Mouse (Mus musculus) kidney, postnatal 0 days (tissue): ENCODE measurements around the gene Rassf8. TPM values are rescaled to one million over a fixed set of nuclear protein-coding genes. Genes with fewer than 3 reads are reported as not detected.

ENCODE experiments used
- ATAC-seq: fragments of 200-750 bp; cut with Nextera tagmentation; replicated peaks from 2 replicates; pipeline ENCODE4 v1.8.0; 2017; ENCODE audit warnings: low read depth, moderate number of reproducible peaks, moderate TSS enrichment, moderate library complexity; ENCODE audit not compliant: low FRiP score
- DNase-seq: peaks from one replicate; pipeline ENCODE4 v3.0.0-alpha.2; 2016; ENCODE audit warnings: low spot score
- H3K27ac ChIP-seq: fragments of 300-500 bp; sonication (generic); 2 replicates; pipeline ENCODE4 v1.5.1; 2014; ENCODE audit warnings: mild to moderate bottlenecking
- H3K27me3 ChIP-seq: fragments of 300-500 bp; sonication (generic); 2 replicates; pipeline ENCODE4 v1.6.1; 2014; ENCODE audit warnings: low read length, mixed read lengths; ENCODE audit not compliant: insufficient read depth
- H3K36me3 ChIP-seq: fragments of 300-500 bp; sonication (generic); 2 replicates; pipeline ENCODE4 v1.6.1; 2014; ENCODE audit warnings: low read length, mixed read lengths; ENCODE audit not compliant: insufficient read depth
- H3K4me1 ChIP-seq: fragments of 300-500 bp; sonication (generic); replicated peaks from 2 replicates; pipeline ENCODE4 v1.6.1; 2014; ENCODE audit warnings: antibody characterized with exemption, low read length, mixed read lengths; ENCODE audit not compliant: insufficient read depth
- H3K4me2 ChIP-seq: fragments of 300-500 bp; sonication (generic); 2 replicates; pipeline ENCODE4 v1.6.1; 2014; ENCODE audit warnings: mild to moderate bottlenecking, low read length, moderate library complexity, mixed read lengths
- H3K4me3 ChIP-seq: fragments of 300-500 bp; sonication (generic); replicated peaks from 2 replicates; pipeline ENCODE4 v1.5.1; 2014; ENCODE audit warnings: low read depth, low read length
- H3K9ac ChIP-seq: fragments of 300-500 bp; sonication (generic); 2 replicates; pipeline ENCODE4 v1.6.1; 2014; ENCODE audit warnings: low read depth, low read length
- H3K9me3 ChIP-seq: fragments of 300-500 bp; sonication (generic); replicated peaks from 2 replicates; pipeline ENCODE4 v1.6.1; 2016; ENCODE audit warnings: low read length, inconsistent platforms, mixed read lengths
- CTCF ChIP-seq: IDR thresholded peaks from 2 replicates; pipeline ENCODE4 v1.5.1; 2016; ENCODE audit warnings: antibody characterized with exemption, low read depth, mild to moderate bottlenecking, moderate library complexity
- WGBS: fragments of 180-500 bp; shearing (Covaris S2); extraction: QIAGEN DNeasy Blood & Tissue Kit; methylation state at CpG from one replicate; pipeline ENCODE4 v1.1.7; 2014; 5-methylcytosine and 5-hydroxymethylcytosine counted together
- polyA plus RNA-seq: library from polyadenylated mRNA; unstranded; fragments of >200 nt; fragmentation: Nextera tagmentation; extraction: Ambion mirVana; gene quantifications from 2 replicates; pipeline ENCODE4 v1.2.1, GENCODE M21; 2015

Rassf8 gene
- polyA plus RNA-seq, 1 experiment from 2014 or later = 10.3 TPM

- Histone ChIP-seq H3K9me3 (no peaks in the 10 kb centered on the region), H3K27me3 (no peaks in the 10 kb centered on the region), H3K9ac (no peak overlapping the region), H3K27ac (no peak overlapping the region), H3K4me2 (no peak overlapping the region), H3K4me3 (no peak overlapping the region), H3K4me1 (no peaks in the 10 kb centered on the region; the same call in 1 of the 2 replicates), H3K36me3 (0 out of 2 replicates have a peak, but pooled peaks cover 9% of the 10 kb centered on the region)
- TF ChIP-seq CTCF = no peak
- 80% methylated on average over 8 of the region's 9 CpGs for WGBS
- DNase-seq = no peak
- no peak for ATAC-seq
Measured at GRCm38 (mm10) chr6:145807929-145808328, 61.4 kb downstream of the Rassf8 start.

GRCm38 (mm10) chr6:145809566-145809965, 63.0 kb downstream of the Rassf8 start:
- Histone ChIP-seq H3K27ac (no peak overlapping the region), H3K27me3 (no peaks in the 10 kb centered on the region), H3K4me3 (no peak overlapping the region), H3K4me1 (no peaks in the 10 kb centered on the region; the same call in 1 of the 2 replicates), H3K9ac (no peak overlapping the region), H3K9me3 (no peaks in the 10 kb centered on the region), H3K4me2 (no peak overlapping the region), H3K36me3 (0 out of 2 replicates have a peak, but pooled peaks cover 9% of the 10 kb centered on the region)
- ATAC-seq (peak; percentile 36; the same call in 1 of the 2 replicates), DNase-seq (no peak)
- TF ChIP-seq CTCF = no peak
- WGBS = 79% methylated on average over 7 of the region's 7 CpGs

GRCm38 (mm10) chr6:145810015-145810414, 63.5 kb downstream of the Rassf8 start:
- H3K36me3 ChIP-seq = 0 out of 2 replicates have a peak, but pooled peaks cover 9% of the 10 kb centered on the region
- no peaks in the 10 kb centered on the region for H3K27me3 ChIP-seq
- TF ChIP-seq CTCF = no peak
- 92% methylated on average over 6 of the region's 6 CpGs for WGBS
- DNase-seq = no peak
- no peak overlapping the region for H3K27ac ChIP-seq
- H3K4me1 ChIP-seq = no peaks in the 10 kb centered on the region; the same call in 1 of the 2 replicates
- no peak overlapping the region for H3K9ac ChIP-seq
- no peak overlapping the region for H3K4me2 ChIP-seq
- H3K4me3 ChIP-seq = no peak overlapping the region
- H3K9me3 ChIP-seq = no peaks in the 10 kb centered on the region
- no peak for ATAC-seq

DNA sequence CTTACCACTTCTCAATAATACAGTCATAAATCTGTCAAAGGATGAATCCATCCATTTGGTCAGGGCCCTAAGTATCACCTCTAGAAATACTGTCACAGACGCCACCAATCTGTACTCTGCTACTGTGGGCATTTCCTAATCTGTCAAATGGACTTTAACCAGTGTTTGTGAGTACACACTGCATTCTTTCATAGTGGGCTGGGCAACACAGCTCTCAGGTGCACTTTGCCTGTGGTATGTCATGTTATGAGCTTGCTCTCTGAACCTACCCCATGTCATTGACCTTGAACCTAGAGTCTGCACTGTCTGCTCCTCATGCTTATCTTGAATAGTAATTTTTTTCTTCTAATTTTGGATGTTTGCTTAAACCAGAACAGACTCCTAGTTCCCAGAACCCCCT, 64.6 kb downstream of the Rassf8 start:
- H3K4me3 ChIP-seq = no peak overlapping the region
- no peak overlapping the region for H3K27ac ChIP-seq
- H3K27me3 ChIP-seq = no peaks in the 10 kb centered on the region
- H3K36me3 ChIP-seq = 0 out of 2 replicates have a peak, but pooled peaks cover 9% of the 10 kb centered on the region
- no peak overlapping the region for H3K4me2 ChIP-seq
- WGBS = 70% methylated on average over 1 of the region's 1 CpGs
- no peak overlapping the region for H3K9ac ChIP-seq
- no peaks in the 10 kb centered on the region; the same call in 1 of the 2 replicates for H3K4me1 ChIP-seq
- DNase-seq = no peak
- no peak for ATAC-seq
- no peak for TF ChIP-seq CTCF
- no peaks in the 10 kb centered on the region for H3K9me3 ChIP-seq

DNA sequence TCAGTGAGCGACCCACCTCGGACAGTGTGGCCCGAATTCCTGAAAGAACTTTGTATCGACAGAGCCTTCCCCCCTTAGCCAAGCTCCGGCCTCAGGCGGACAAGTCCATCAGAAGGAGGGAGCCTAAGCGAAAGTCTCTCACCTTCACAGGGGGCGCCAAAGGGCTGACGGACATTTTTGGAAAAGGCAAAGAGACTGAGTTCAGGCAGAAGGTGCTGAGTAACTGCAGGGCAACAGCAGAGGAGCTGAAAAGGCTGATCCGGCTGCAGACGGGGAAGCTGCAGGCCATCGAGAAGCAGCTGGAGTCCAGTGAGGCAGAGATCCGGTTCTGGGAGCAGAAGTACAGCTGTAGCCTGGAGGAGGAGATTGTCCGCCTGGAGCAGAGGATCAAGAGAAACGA, 68.7 kb downstream of the Rassf8 start:
- Histone ChIP-seq H3K4me2 (peak overlapping the region; percentile 28), H3K27me3 (no peaks in the 10 kb centered on the region), H3K9me3 (no peaks in the 10 kb centered on the region), H3K9ac (0 out of 2 replicates have a peak overlapping the region, but pooled peaks have one; percentile 24), H3K4me3 (no peak overlapping the region), H3K27ac (peak overlapping the region; percentile 5; the same call in 1 of the 2 replicates), H3K4me1 (no peaks in the 10 kb centered on the region), H3K36me3 (peaks cover 13% of the 10 kb centered on the region)
- peak; percentile 61 for TF ChIP-seq CTCF
- ATAC-seq (0 out of 2 replicates have a peak, but pooled peaks have one; percentile 21), DNase-seq (peak; percentile 68)
- 38% methylated on average over 15 of the region's 15 CpGs for WGBS

GRCm38 (mm10) chr6:145819151-145819550, 72.6 kb downstream of the Rassf8 start:
- no peak for TF ChIP-seq CTCF
- Histone ChIP-seq H3K27me3 (no peaks in the 10 kb centered on the region), H3K4me3 (no peak overlapping the region), H3K27ac (no peak overlapping the region), H3K9me3 (no peaks in the 10 kb centered on the region), H3K36me3 (peaks cover 7% of the 10 kb centered on the region), H3K4me2 (no peak overlapping the region), H3K9ac (no peak overlapping the region), H3K4me1 (no peaks in the 10 kb centered on the region)
- ATAC-seq (no peak), DNase-seq (no peak)
- 91% methylated on average over 9 of the region's 9 CpGs for WGBS

GRCm38 (mm10) chr6:145822218-145822617, 75.7 kb downstream of the Rassf8 start:
- ATAC-seq = no peak; the same call in 1 of the 2 replicates
- H3K9ac ChIP-seq = no peak overlapping the region

More at GRCm38 (mm10) chr6:145822218-145822617, 75.7 kb downstream of the Rassf8 start:
- Histone ChIP-seq H3K36me3 (peaks cover 4% of the 10 kb centered on the region; the same call in 1 of the 2 replicates), H3K27ac (no peak overlapping the region), H3K9me3 (no peaks in the 10 kb centered on the region), H3K4me3 (no peak overlapping the region), H3K4me2 (no peak overlapping the region), H3K27me3 (no peaks in the 10 kb centered on the region), H3K4me1 (no peaks in the 10 kb centered on the region)
- 69% methylated on average over 5 of the region's 5 CpGs for WGBS
- TF ChIP-seq CTCF = no peak
- DNase-seq = no peak
